Mouse (Mus musculus) heart, embryonic 11.5 days (tissue): ENCODE measurements at regions not wholly inside any gene's neighbourhood (a gene's known extent, or its start where the extent isn't known, plus 50 kb on each side); places are given as distances from the start of the nearest gene placed in this dataset.
"Not testable (repeated sequence)": the region's sequence is repeated elsewhere in the genome, so short reads cannot be mapped to it uniquely, and the experiment has no call there.

Source experiments
- ATAC-seq: fragments of 200-750 bp; cut with Nextera tagmentation; replicated peaks from 2 replicates; pipeline ENCODE4 v1.8.0; 2017; ENCODE audit warnings: moderate library complexity; ENCODE audit not compliant: insufficient number of reproducible peaks, low FRiP score, low TSS enrichment
- H3K27ac ChIP-seq: fragments of 300-500 bp; sonication (generic); 2 replicates; pipeline ENCODE4 v1.5.1; 2014; ENCODE audit warnings: mild to moderate bottlenecking, low read depth, low read length
- H3K27me3 ChIP-seq: fragments of 300-500 bp; sonication (generic); 2 replicates; pipeline ENCODE4 v1.6.1; 2014; ENCODE audit warnings: mild to moderate bottlenecking, low read length, mixed read lengths; ENCODE audit not compliant: control insufficient read depth, insufficient read depth
- H3K36me3 ChIP-seq: fragments of 300-500 bp; sonication (generic); 2 replicates; pipeline ENCODE4 v1.6.1; 2014; ENCODE audit warnings: mild to moderate bottlenecking, low read length, moderate library complexity, mixed read lengths; ENCODE audit not compliant: control insufficient read depth, insufficient read depth
- H3K4me1 ChIP-seq: fragments of 300-500 bp; sonication (generic); 2 replicates; pipeline ENCODE4 v1.6.1; 2014; ENCODE audit warnings: low read length; ENCODE audit not compliant: control insufficient read depth, insufficient read depth
- H3K4me2 ChIP-seq: fragments of 300-500 bp; sonication (generic); 2 replicates; pipeline ENCODE4 v1.6.1; 2014; ENCODE audit warnings: mild to moderate bottlenecking, moderate library complexity
- H3K4me3 ChIP-seq: fragments of 300-500 bp; sonication (generic); 2 replicates; pipeline ENCODE4 v1.5.1; 2014; ENCODE audit warnings: low read depth, low read length
- H3K9ac ChIP-seq: fragments of 300-500 bp; sonication (generic); 2 replicates; pipeline ENCODE4 v1.6.1; 2014; ENCODE audit warnings: mild to moderate bottlenecking, low read depth, low read length, moderate library complexity
- H3K9me3 ChIP-seq: fragments of 300-500 bp; sonication (generic); replicated peaks from 2 replicates; pipeline ENCODE4 v1.6.1; 2016; ENCODE audit warnings: low read length; ENCODE audit not compliant: control insufficient read depth
- WGBS: fragments of 180-500 bp; shearing (Covaris S2); extraction: QIAGEN DNeasy Blood & Tissue Kit; methylation state at CpG from one replicate; pipeline ENCODE4 v1.1.7; 2014; ENCODE audit not compliant: insufficient replicate concordance; 5-methylcytosine and 5-hydroxymethylcytosine counted together

DNA sequence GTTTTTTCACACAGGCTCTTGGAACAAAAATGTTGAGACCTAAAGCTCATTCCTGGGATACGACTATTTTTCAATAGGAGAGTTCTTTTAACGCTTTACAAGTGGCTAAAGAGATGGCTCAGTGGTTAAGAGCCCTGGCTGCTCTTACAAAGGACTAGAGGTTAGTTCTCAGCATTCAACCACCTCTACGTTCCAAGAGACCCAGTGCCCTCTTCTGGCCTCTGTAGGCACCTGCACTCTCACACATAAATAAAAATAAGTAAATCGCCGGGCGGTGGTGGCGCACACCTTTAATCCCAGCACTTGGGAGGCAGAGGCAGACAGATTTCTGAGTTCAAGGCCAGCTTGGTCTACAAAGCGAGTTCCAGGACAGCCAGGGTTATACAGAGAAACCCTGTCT is 70.5 kb upstream of the Rad23b start:
- H3K4me2 ChIP-seq, H3K27ac ChIP-seq, H3K36me3 ChIP-seq, ATAC-seq, H3K4me1 ChIP-seq, H3K27me3 ChIP-seq, H3K9me3 ChIP-seq, H3K9ac ChIP-seq, H3K4me3 ChIP-seq: not testable (repeated sequence)
- WGBS, result 85% methylated on average over 8 of the region's 8 CpGs

DNA sequence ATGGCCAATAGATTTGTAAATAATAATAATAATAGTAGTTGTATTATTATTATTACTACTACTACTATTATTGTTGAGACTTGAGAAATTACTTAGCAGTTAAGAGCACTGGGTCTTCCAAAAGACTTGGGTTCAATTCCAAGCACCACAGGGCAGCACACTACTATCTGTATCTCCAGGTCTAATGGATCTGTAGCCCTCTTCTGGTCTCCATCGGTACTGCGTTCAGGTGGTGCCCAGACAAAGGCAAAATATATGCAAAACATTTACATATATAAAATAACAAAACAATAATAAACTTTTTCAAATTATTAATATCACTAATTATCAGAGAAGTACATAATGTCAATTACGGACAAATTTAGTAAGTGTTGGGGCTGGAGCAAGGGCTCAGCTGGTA is 69.1 kb upstream of the Rad23b start:
- 74% methylated on average over 3 of the region's 3 CpGs for WGBS
- no peak overlapping the region for H3K4me3 ChIP-seq
- no peaks in the 10 kb centered on the region for H3K9me3 ChIP-seq

GRCm38 (mm10) chr4:55281486-55282096 is 68.3 kb upstream of the Rad23b start:
- H3K4me2 ChIP-seq, result peak overlapping the region; percentile 46
- 35% methylated on average over 14 of the region's 14 CpGs for WGBS
- no peaks in the 10 kb centered on the region for H3K9me3 ChIP-seq
- no peak overlapping the region for H3K9ac ChIP-seq
- no peak overlapping the region for H3K27ac ChIP-seq
- ATAC-seq, result no peak
- H3K27me3 ChIP-seq, result no peaks in the 10 kb centered on the region
- peak overlapping the region; percentile 6; the same call in 1 of the 2 replicates for H3K4me3 ChIP-seq
- no peaks in the 10 kb centered on the region for H3K36me3 ChIP-seq
- 0 out of 2 replicates have a peak, but pooled peaks cover 5% of the 10 kb centered on the region for H3K4me1 ChIP-seq

More for the DNA sequence above, 69.1 kb upstream of the Rad23b start:
- Histone ChIP-seq H3K4me2 (no peak overlapping the region), H3K36me3 (no peaks in the 10 kb centered on the region), H3K27ac (no peak overlapping the region), H3K4me1 (0 out of 2 replicates have a peak, but pooled peaks cover 5% of the 10 kb centered on the region), H3K27me3 (no peaks in the 10 kb centered on the region), H3K9ac (no peak overlapping the region)
- ATAC-seq, result no peak

DNA sequence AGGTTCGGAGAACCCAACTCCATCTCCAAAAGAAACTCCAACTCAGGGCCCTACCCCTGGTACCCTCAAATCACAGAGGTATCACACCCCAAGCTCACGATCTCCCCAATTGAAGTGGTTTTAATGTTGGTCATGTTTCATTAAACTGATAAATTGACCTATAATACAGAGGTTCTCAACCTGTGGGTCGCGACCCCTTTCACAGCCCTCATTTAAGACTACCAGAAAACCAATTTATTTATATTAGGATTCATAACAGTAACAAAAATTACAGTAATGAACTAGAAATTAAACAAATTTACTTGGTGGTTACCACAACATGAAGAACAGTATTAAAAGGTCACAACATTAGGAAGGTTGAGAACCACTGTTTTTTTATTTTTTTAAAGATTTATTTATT is 67.4 kb upstream of the Rad23b start:
- H3K27ac ChIP-seq, result no peak overlapping the region
- H3K36me3 ChIP-seq, result no peaks in the 10 kb centered on the region
- H3K27me3 ChIP-seq, result no peaks in the 10 kb centered on the region
- ATAC-seq, result no peak
- 0 out of 2 replicates have a peak, but pooled peaks cover 5% of the 10 kb centered on the region for H3K4me1 ChIP-seq
- no peak overlapping the region for H3K9ac ChIP-seq
- H3K4me2 ChIP-seq, result no peak overlapping the region
- WGBS, result 84% methylated on average over 4 of the region's 4 CpGs
- H3K9me3 ChIP-seq, result no peaks in the 10 kb centered on the region
- H3K4me3 ChIP-seq, result no peak overlapping the region

GRCm38 (mm10) chr4:55284722-55285225 is 65.1 kb upstream of the Rad23b start:
- Histone ChIP-seq H3K9ac (no peak overlapping the region), H3K27ac (no peak overlapping the region), H3K4me3 (no peak overlapping the region), H3K9me3 (no peaks in the 10 kb centered on the region), H3K4me1 (0 out of 2 replicates have a peak, but pooled peaks cover 5% of the 10 kb centered on the region), H3K36me3 (no peaks in the 10 kb centered on the region), H3K27me3 (no peaks in the 10 kb centered on the region), H3K4me2 (no peak overlapping the region)
- 45% methylated on average over 3 of the region's 3 CpGs for WGBS
- ATAC-seq, result no peak

DNA sequence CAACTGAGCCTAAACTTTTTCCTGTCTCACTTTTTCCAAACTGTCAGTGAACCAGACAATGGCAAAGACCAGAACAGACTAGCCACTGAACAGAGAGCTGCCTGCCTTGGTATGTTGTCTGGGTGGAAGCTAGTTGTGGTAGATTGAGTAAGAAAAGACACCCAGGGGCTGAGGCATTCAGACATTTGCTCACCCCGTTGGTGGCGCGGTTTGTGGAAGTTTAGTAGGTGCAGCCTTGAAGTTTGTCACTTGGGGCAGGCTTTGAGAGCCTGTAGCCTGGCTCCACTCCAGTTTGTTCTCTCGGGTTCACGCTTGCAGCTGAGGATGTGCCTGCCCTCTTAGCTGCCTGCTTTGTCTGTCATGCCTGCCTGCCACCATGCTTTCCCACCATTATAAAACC is 64.2 kb upstream of the Rad23b start:
- Histone ChIP-seq H3K9me3 (no peaks in the 10 kb centered on the region), H3K4me1 (0 out of 2 replicates have a peak, but pooled peaks cover 5% of the 10 kb centered on the region), H3K4me2 (no peak overlapping the region), H3K27me3 (no peaks in the 10 kb centered on the region), H3K4me3 (no peak overlapping the region), H3K27ac (no peak overlapping the region), H3K36me3 (no peaks in the 10 kb centered on the region), H3K9ac (no peak overlapping the region)
- ATAC-seq, result no peak
- 35% methylated on average over 5 of the region's 5 CpGs for WGBS

GRCm38 (mm10) chr4:55288456-55288855 is 61.4 kb upstream of the Rad23b start:
- Histone ChIP-seq H3K4me2 (no peak overlapping the region), H3K9me3 (no peaks in the 10 kb centered on the region), H3K27me3 (no peaks in the 10 kb centered on the region), H3K4me3 (no peak overlapping the region), H3K27ac (no peak overlapping the region), H3K9ac (no peak overlapping the region), H3K36me3 (no peaks in the 10 kb centered on the region), H3K4me1 (0 out of 2 replicates have a peak, but pooled peaks cover 5% of the 10 kb centered on the region)
- no peak for ATAC-seq
- WGBS, result 65% methylated on average over 6 of the region's 6 CpGs

DNA sequence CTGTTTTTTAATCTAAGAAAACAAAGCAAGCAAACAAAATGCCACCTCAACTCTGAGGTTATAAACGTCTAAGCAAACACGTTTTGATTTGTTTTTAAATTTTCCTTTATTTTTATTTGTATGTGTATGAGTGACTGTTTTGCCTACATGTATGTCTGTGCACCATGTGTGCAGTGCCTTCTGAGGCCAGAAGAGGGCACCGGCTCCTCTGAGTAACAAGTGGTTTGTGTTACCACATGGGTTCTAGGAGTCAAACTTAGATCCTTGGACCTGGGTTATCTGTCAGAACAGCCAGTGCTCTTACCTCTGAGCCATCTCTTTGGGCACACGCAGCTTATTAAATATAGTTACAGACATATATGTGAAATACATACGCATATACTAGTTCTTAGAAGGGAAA is 57.6 kb upstream of the Rad23b start:
- 76% methylated on average over 5 of the region's 5 CpGs for WGBS
- H3K27ac ChIP-seq, result no peak overlapping the region
- H3K4me2 ChIP-seq, result no peak overlapping the region
- no peaks in the 10 kb centered on the region for H3K9me3 ChIP-seq
- H3K4me1 ChIP-seq, result 0 out of 2 replicates have a peak, but pooled peaks cover 3% of the 10 kb centered on the region
- ATAC-seq, result no peak
- no peak overlapping the region for H3K9ac ChIP-seq
- no peaks in the 10 kb centered on the region for H3K36me3 ChIP-seq
- no peaks in the 10 kb centered on the region for H3K27me3 ChIP-seq
- no peak overlapping the region for H3K4me3 ChIP-seq

- 52% methylated on average over 4 of the region's 4 CpGs for WGBS
- 0 out of 2 replicates have a peak, but pooled peaks cover 3% of the 10 kb centered on the region for H3K4me1 ChIP-seq
- H3K27me3 ChIP-seq, result no peaks in the 10 kb centered on the region
- no peak overlapping the region for H3K4me3 ChIP-seq
- H3K4me2 ChIP-seq, result no peak overlapping the region
- no peaks in the 10 kb centered on the region for H3K9me3 ChIP-seq
- no peak overlapping the region for H3K27ac ChIP-seq
- no peaks in the 10 kb centered on the region for H3K36me3 ChIP-seq
- no peak for ATAC-seq
- no peak overlapping the region for H3K9ac ChIP-seq
Observed at GRCm38 (mm10) chr4:55292701-55293100, 57.1 kb upstream of the Rad23b start.
